Mouse (Mus musculus) 416B (cell line): ENCODE results near the gene Ceacam11.
"Not testable (repeated sequence)": the region's sequence is repeated elsewhere in the genome, so short reads cannot be mapped to it uniquely, and the experiment has no call there.

Experiments
- DNase-seq: peaks from one replicate; pipeline ENCODE4 v3.0.0; 2011; ENCODE audit warnings: low read depth

The Ceacam11 gene

GRCm38 (mm10) chr7:17971824-17972223, at the start of gene Ceacam11:
Ceacam11 (plus strand) TSS chr7:17972124.
- no peak for DNase-seq

DNA sequence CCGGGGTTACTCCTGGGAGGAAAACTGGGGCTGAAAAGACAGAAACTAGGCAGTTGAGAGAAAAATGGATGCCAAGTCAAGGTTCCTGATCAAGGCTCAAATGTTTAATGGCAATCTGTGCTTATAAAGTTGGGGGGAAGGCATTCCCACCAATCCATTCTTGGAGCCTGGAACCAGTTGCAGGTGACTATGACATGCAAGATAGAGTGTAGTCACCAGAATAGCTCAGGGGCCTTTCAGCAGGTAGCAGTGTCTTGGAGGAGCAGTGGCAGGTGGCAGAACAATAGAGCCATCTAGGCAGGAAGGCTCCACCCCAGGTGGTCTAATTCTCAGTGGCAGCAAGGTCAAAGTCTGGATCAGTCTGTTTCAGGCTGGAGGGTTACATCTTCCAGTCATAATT, 29.2 kb downstream of the Ceacam11 start:
- DNase-seq, result not testable (repeated sequence)

- no peak for DNase-seq
Measured at GRCm38 (mm10) chr7:18009589-18009988, 37.7 kb downstream of the Ceacam11 start, which contains the start of gene Ceacam13. Ceacam13 (plus strand) TSS chr7:18009889.
